Mouse (Mus musculus) myocyte (in vitro differentiated cells): Measurements from ENCODE around the gene Slc5a4a. TPM values are rescaled to one million over a fixed set of nuclear protein-coding genes. Genes with fewer than 3 reads are reported as not detected.
A peak's percentile ranks its signal among the peaks of the same experiment; 100 is the strongest.

Source experiments
- H3K27me3 ChIP-seq: one replicate; pipeline ENCODE4 v1.6.1; 2011; ENCODE audit not compliant: control insufficient read depth, insufficient read depth, insufficient read length
- H3K36me3 ChIP-seq: one replicate; pipeline ENCODE4 v1.6.1; 2011; ENCODE audit not compliant: control insufficient read depth, insufficient read depth
- H3K4me2 ChIP-seq: one replicate; pipeline ENCODE4 v1.6.1; 2011; ENCODE audit warnings: low read depth, control low read depth
- H3K4me3 ChIP-seq: one replicate; pipeline ENCODE4 v1.5.1; 2011; ENCODE audit warnings: mild to moderate bottlenecking, control low read depth, moderate library complexity
- H3K79me2 ChIP-seq: one replicate; pipeline ENCODE4 v1.6.1; 2011; ENCODE audit not compliant: control insufficient read depth, insufficient read depth
- H3ac ChIP-seq: one replicate; pipeline ENCODE4 v1.6.1; 2011; ENCODE audit not compliant: control insufficient read depth, insufficient read length
- CEBPB ChIP-seq: IDR thresholded peaks from 2 replicates; pipeline ENCODE4 v1.6.1; 2011; ENCODE audit warnings: mild to moderate bottlenecking, moderate library complexity; ENCODE audit not compliant: poor library complexity, insufficient read depth, severe bottlenecking
- E2F4 ChIP-seq: IDR thresholded peaks from one replicate; pipeline ENCODE4 v1.6.1; 2011; ENCODE audit warnings: mild to moderate bottlenecking, control low read depth, moderate library complexity; ENCODE audit not compliant: insufficient read depth
- MAX ChIP-seq: IDR thresholded peaks from one replicate; pipeline ENCODE4 v1.6.1; 2011; ENCODE audit warnings: low read depth, mild to moderate bottlenecking, control low read depth
- MYOD1 ChIP-seq, 3 experiments: IDR thresholded peaks; one replicate each; pipeline ENCODE4 v1.6.1; 2011; ENCODE audit warnings: control low read depth in 2 of 3, low read depth in 2 of 3, mild to moderate bottlenecking in 2 of 3, moderate library complexity in 1 of 3; ENCODE audit not compliant: insufficient read length in 2 of 3, control insufficient read depth in 1 of 3
- MYOG ChIP-seq, 3 experiments: IDR thresholded peaks; one replicate each; pipeline ENCODE4 v1.6.1; 2011; ENCODE audit warnings: control low read depth in 2 of 3, low read depth in 2 of 3, mild to moderate bottlenecking in 2 of 3; ENCODE audit not compliant: insufficient read length in 2 of 3, control insufficient read depth in 1 of 3, insufficient read depth in 1 of 3
- POLR2A ChIP-seq: IDR thresholded peaks from one replicate; pipeline ENCODE4 v1.6.1; 2011; ENCODE audit warnings: low read depth, mild to moderate bottlenecking, control low read depth, moderate library complexity; ENCODE audit not compliant: insufficient read length
- POLR2AphosphoS2 ChIP-seq: IDR thresholded peaks from one replicate; pipeline ENCODE4 v1.6.1; 2011; ENCODE audit warnings: low read depth, control low read depth; ENCODE audit not compliant: insufficient read length
- REST ChIP-seq: IDR thresholded peaks from one replicate; pipeline ENCODE4 v1.6.1; 2011; ENCODE audit warnings: mild to moderate bottlenecking, control low read depth, moderate library complexity; ENCODE audit not compliant: insufficient read depth, insufficient read length
- SRF ChIP-seq: IDR thresholded peaks from one replicate; pipeline ENCODE4 v1.6.1; 2011; ENCODE audit warnings: low read depth; ENCODE audit not compliant: control insufficient read depth, insufficient read length
- TCF12 ChIP-seq: IDR thresholded peaks from one replicate; pipeline ENCODE4 v1.6.1; 2011; ENCODE audit warnings: mild to moderate bottlenecking, control low read depth; ENCODE audit not compliant: poor library complexity, insufficient read depth, severe bottlenecking
- TCF3 ChIP-seq: IDR thresholded peaks from one replicate; pipeline ENCODE4 v1.6.1; 2011; ENCODE audit warnings: low read depth, control low read depth; ENCODE audit not compliant: insufficient read length
- USF1 ChIP-seq: IDR thresholded peaks from one replicate; pipeline ENCODE4 v1.6.1; 2011; ENCODE audit warnings: low read depth, mild to moderate bottlenecking, control low read depth, moderate library complexity
- polyA plus RNA-seq: library from polyadenylated mRNA; unstranded; fragments of >200 nt; fragmentation: generic; extraction: Trizol; gene quantifications from one replicate; pipeline ENCODE4 v1.2.1, GENCODE M21; 2012; ENCODE audit warnings: missing spikeins

Slc5a4a gene
- polyA plus RNA-seq, 1 experiment, result not detected

GRCm38 (mm10) chr10:76121495-76121894, 25.8 kb upstream of the Slc5a4a start:
- TF ChIP-seq POLR2AphosphoS2, result no peak
- no peak for TF ChIP-seq TCF3
- TF ChIP-seq E2F4, result no peak
- no peak for TF ChIP-seq MYOD1 (IDR thresholded peaks at IDR 0.05; ENCODE audit: control insufficient read depth in 1 of 3, insufficient read length in 2 of 3, low read depth in 2 of 3)
- no peak for TF ChIP-seq SRF
- TF ChIP-seq MYOG (IDR thresholded peaks at IDR 0.05; ENCODE audit: control insufficient read depth in 1 of 3, insufficient read depth in 1 of 3, insufficient read length in 2 of 3, low read depth in 2 of 3), result no peak
- no peak for TF ChIP-seq POLR2A
- no peak for TF ChIP-seq MAX
- no peak for TF ChIP-seq USF1
- Histone ChIP-seq H3K36me3 (no peaks in the 10 kb centered on the region), H3ac (no peak overlapping the region), H3K4me2 (peak overlapping the region; percentile 48), H3K4me3 (no peak overlapping the region), H3K79me2 (no peaks in the 10 kb centered on the region), H3K27me3 (no peaks in the 10 kb centered on the region)

GRCm38 (mm10) chr10:76132506-76132905, 14.7 kb upstream of the Slc5a4a start:
- Histone ChIP-seq H3K27me3 (no peaks in the 10 kb centered on the region), H3K79me2 (no peaks in the 10 kb centered on the region), H3K4me3 (no peak overlapping the region), H3K4me2 (no peak overlapping the region), H3ac (no peak overlapping the region), H3K36me3 (no peaks in the 10 kb centered on the region)
- TF ChIP-seq REST (no peak), POLR2AphosphoS2 (no peak), USF1 (no peak), MYOG (IDR thresholded peaks at IDR 0.05; ENCODE audit: control insufficient read depth in 1 of 3, insufficient read depth in 1 of 3, insufficient read length in 2 of 3, low read depth in 2 of 3) (no peak), MYOD1 (IDR thresholded peaks at IDR 0.05; ENCODE audit: control insufficient read depth in 1 of 3, insufficient read length in 2 of 3, low read depth in 2 of 3) (no peak), CEBPB (no peak), SRF (no peak), MAX (no peak), TCF3 (no peak), E2F4 (no peak), TCF12 (no peak), POLR2A (no peak)

GRCm38 (mm10) chr10:76136318-76136717, 10.9 kb upstream of the Slc5a4a start:
- TF ChIP-seq MAX (no peak), POLR2A (no peak), USF1 (no peak), CEBPB (no peak)
- Histone ChIP-seq H3K27me3 (no peaks in the 10 kb centered on the region), H3ac (no peak overlapping the region), H3K36me3 (no peaks in the 10 kb centered on the region), H3K79me2 (no peaks in the 10 kb centered on the region), H3K4me3 (no peak overlapping the region), H3K4me2 (no peak overlapping the region)

GRCm38 (mm10) chr10:76146846-76147245, 405 bp upstream of the Slc5a4a start:
- H3K27me3 ChIP-seq, result no peaks in the 10 kb centered on the region
- no peaks in the 10 kb centered on the region for H3K36me3 ChIP-seq
- TF ChIP-seq MYOG (IDR thresholded peaks at IDR 0.05; ENCODE audit: control insufficient read depth in 1 of 3, insufficient read depth in 1 of 3, insufficient read length in 2 of 3, low read depth in 2 of 3) (no peak), CEBPB (no peak), MYOD1 (IDR thresholded peaks at IDR 0.05; ENCODE audit: control insufficient read depth in 1 of 3, insufficient read length in 2 of 3, low read depth in 2 of 3) (no peak), TCF12 (no peak), TCF3 (no peak), REST (no peak), E2F4 (no peak), POLR2A (no peak), USF1 (no peak), POLR2AphosphoS2 (no peak), SRF (no peak), MAX (no peak)

GRCm38 (mm10) chr10:76155911-76156310, 8.7 kb downstream of the Slc5a4a start:
- no peaks in the 10 kb centered on the region for H3K79me2 ChIP-seq
- H3K4me3 ChIP-seq, result no peak overlapping the region
- H3K4me2 ChIP-seq, result no peak overlapping the region
- H3K36me3 ChIP-seq, result no peaks in the 10 kb centered on the region
- no peak for TF ChIP-seq USF1
- no peak for TF ChIP-seq CEBPB
- TF ChIP-seq E2F4, result no peak
- TF ChIP-seq SRF, result no peak
- TF ChIP-seq MAX, result no peak
- TF ChIP-seq POLR2A, result no peak
- no peak for TF ChIP-seq REST
- TF ChIP-seq MYOD1 (IDR thresholded peaks at IDR 0.05; ENCODE audit: control insufficient read depth in 1 of 3, insufficient read length in 2 of 3, low read depth in 2 of 3), result no peak
- no peak for TF ChIP-seq TCF12
- no peak for TF ChIP-seq TCF3
- no peak for TF ChIP-seq MYOG (IDR thresholded peaks at IDR 0.05; ENCODE audit: control insufficient read depth in 1 of 3, insufficient read depth in 1 of 3, insufficient read length in 2 of 3, low read depth in 2 of 3)
- TF ChIP-seq POLR2AphosphoS2, result no peak
- H3ac ChIP-seq, result no peak overlapping the region
- H3K27me3 ChIP-seq, result peaks cover 11% of the 10 kb centered on the region

More at GRCm38 (mm10) chr10:76146846-76147245, 405 bp upstream of the Slc5a4a start:
- H3K79me2 ChIP-seq, result no peaks in the 10 kb centered on the region
- H3ac ChIP-seq, result no peak overlapping the region
- H3K4me3 ChIP-seq, result no peak overlapping the region
- H3K4me2 ChIP-seq, result no peak overlapping the region
